Mouse (Mus musculus) spleen, adult 12 weeks (tissue): Measurements from ENCODE around the gene Maff.

ENCODE experiments used
- DNase-seq: peaks from one replicate; pipeline ENCODE4 v3.0.0; 2022; ENCODE audit warnings: low spot score

Maff gene

DNA sequence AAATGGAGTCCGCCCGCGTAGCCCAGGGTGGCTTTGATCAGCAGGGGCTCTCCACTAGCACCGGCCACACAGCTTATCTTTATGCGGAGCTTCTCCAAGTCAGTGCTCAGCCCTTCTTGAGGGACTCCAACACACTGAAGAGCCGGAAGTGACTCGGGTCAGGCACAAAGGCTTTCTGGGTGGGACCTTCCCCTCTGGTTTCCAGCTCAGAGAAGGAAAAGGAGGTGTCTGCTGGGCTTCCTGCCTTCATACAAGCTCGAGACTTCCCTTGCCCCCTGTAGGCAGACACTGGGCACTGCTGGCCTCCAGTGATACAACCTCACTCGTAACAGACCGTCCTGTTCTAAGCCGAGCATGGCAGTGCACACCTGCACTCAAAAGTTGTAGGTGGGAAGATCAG, 50.3 kb downstream of the Maff start:
- no peak for DNase-seq

DNA sequence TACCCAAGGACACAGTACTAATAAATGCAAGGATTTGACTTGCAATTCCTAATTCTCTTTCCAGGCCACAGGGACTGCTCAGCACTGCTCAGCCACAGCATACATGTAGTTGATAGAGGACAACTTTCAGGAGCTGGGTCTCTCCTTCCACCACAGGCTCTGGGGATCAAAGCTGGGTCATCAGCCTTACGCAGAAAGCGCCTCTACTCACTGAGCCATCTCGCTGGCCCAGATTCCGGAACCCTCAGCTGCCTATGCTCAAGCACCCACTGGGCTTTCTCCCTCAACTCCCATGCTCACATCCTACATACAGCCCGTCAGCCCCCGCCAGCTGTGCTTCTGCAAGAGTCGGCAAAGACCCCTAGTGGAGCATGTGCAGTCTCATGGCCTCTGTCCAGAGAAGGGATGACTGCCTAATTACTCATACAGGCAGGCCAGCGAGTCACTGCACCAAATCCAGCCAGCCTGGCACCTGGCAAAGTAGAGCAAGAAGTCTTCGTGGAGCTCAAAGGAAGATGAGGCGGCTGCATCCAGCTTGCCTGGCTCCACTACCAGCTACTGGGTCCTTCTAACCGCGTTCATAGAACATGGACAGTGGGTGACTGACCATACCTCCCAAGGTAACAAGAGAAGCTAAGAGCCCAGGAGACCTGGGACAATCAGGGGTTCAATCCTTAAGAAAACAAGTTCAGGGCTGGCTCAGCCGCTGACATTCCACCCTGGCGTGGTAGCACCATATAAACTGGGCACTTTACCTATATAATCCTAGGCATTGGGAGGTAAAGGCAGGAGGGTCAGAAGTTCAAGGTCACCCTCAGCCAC, 53.0 kb downstream of the Maff start:
- DNase-seq = no peak

GRCm38 (mm10) chr15:79400134-79400974, 53.9 kb downstream of the Maff start:
- no peak for DNase-seq

GRCm38 (mm10) chr15:79400975-79401365, 54.5 kb downstream of the Maff start:
- DNase-seq = no peak

DNA sequence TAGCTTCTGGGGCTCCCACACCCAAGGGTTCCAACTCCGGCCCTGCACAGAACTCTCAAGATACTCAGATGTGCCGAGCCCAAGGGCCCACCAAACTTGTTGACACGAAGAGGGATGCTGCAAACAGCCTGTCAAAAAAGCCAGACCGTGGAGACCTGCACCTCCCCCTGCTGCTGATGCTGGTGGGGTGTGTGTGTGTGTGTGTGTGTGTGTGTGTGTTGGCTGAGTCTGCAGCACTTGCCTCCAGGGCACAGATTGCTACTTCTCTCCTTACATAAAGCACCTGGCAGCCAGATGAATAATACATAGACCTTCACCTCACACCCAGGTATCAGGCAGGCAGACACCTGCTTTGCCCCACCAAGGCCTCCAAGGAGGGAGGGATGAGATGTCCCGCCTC, 55.8 kb downstream of the Maff start:
- no peak for DNase-seq

GRCm38 (mm10) chr15:79402836-79403762, 56.7 kb downstream of the Maff start, which contains the start of gene Tmem184b:
Gene Tmem184b (minus strand): TSS chr15:79403569.
- DNase-seq = peak; percentile 79

DNA sequence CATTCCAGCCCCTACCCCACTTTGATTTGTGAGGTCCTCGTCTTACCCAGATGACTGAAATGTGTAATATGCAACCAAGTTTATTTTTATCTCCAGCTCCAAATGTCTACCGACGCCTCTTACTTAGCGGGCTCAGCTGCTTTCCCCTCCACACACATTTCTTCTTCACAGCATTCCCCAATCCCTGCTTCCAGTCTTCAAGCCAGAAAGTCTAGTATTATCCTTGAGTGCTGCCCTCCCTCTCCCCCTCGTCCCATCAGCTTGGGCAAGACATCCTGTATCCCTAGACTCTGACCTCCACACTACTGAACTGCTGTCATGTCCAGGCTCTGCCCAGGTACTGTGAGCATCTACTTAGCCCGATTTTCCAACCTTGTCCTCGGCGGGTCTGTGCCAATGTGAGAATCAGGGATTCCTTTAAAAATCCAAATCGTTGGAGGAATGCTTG, 57.4 kb downstream of the Maff start:
- no peak for DNase-seq

DNA sequence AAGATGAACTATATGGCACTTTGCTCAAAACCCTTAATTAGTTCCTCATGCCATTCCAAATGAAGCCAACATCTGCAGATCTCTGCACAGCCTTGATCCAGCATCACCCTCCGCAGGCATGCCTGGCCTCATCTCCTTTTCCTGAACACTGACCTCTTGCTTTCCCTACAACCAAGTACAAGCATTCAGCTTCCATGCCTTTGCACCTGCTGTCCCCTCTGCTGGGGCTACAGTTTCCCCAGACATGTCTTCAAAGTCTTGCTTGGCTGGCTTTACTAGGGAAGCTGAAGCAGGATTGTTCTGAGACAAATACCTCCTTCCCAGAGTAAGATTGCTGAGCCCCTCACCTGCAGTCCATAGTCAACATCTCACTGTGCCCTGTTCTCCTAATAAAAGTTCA, 57.9 kb downstream of the Maff start:
- no peak for DNase-seq

GRCm38 (mm10) chr15:79406564-79406963, 60.1 kb downstream of the Maff start:
- DNase-seq = no peak
